Mouse (Mus musculus): ENCODE measurements around the gene Tnfaip8l2.

GRCm38 (mm10) chr3:95141952-95142616 lies at the start of gene Tnfaip8l2:
- TF ChIP-seq GATA1 (IDR thresholded peaks at IDR 0.05; ENCODE audit: borderline replicate concordance, low read length) (no peak), FLI1 (IDR thresholded peaks at IDR 0.05; ENCODE audit: low read length) (no peak)

Measured in megakaryocyte, embryonic 14.5 days (primary cell).